Mouse (Mus musculus) heart, postnatal 14 days (tissue): ENCODE data around the gene Hhipl1. TPM values are rescaled to one million over a fixed set of nuclear protein-coding genes. Genes with fewer than 3 reads are reported as not detected.

Experiments used
- total RNA-seq, 2 experiments: library from RNA; stranded (reverse); gene quantifications; 2 replicates each; pipeline ENCODE4 v1.2.3; 2021

The Hhipl1 gene
- total RNA-seq, 2 experiments from 2014 or later, result 1.7 TPM

Other genes starting within 250 kb of the Hhipl1 start
- gene Setd3, start 127.0 kb upstream of the Hhipl1 start, total RNA-seq, result 10 to 100 TPM; 75.6 to 78.4 TPM
- gene Ccnk, start 126.7 kb upstream of the Hhipl1 start, total RNA-seq, result 10 to 100 TPM; 27.6 to 28.0 TPM
- gene Ccdc85c, start 30.8 kb upstream of the Hhipl1 start, total RNA-seq, result 10 to 100 TPM; 33.2 to 35.2 TPM
- 1 to 10 TPM in 1 of 2 experiments, under 1 TPM in 1; 0.54 to 1.7 TPM for gene Cyp46a1, start 28.1 kb downstream of the Hhipl1 start, total RNA-seq
- 10 to 100 TPM; 81.7 to 89.8 TPM for gene Eml1, start 64.7 kb downstream of the Hhipl1 start, total RNA-seq
- gene Evl, start 248.4 kb downstream of the Hhipl1 start, total RNA-seq, result 10 to 100 TPM; 76.2 to 76.8 TPM